Mouse (Mus musculus) layer of hippocampus, postnatal 25 days (tissue): ENCODE measurements around the gene Slit3. TPM values are rescaled to one million over a fixed set of nuclear protein-coding genes. Genes with fewer than 3 reads are reported as not detected.

Experiments
- DNase-seq, 2 experiments: peaks; one replicate each; pipeline ENCODE4 v3.0.0; 2022; ENCODE audit warnings: mixed read lengths in 2 of 2, low spot score in 1 of 2; ENCODE audit errors: extremely low spot score in 1 of 2
- microRNA-seq, 2 experiments: library from miRNA; unstranded; fragments of <30 nt; microRNA quantifications; one replicate each; pipeline ENCODE4 v1.2.0; 2021
- total RNA-seq, 2 experiments: library from RNA; stranded (reverse); gene quantifications; 2 replicates each; pipeline ENCODE4 v1.2.3; 2021

Gene Slit3
- total RNA-seq, 2 experiments from 2014 or later = 86.6 to 115 TPM

DNA sequence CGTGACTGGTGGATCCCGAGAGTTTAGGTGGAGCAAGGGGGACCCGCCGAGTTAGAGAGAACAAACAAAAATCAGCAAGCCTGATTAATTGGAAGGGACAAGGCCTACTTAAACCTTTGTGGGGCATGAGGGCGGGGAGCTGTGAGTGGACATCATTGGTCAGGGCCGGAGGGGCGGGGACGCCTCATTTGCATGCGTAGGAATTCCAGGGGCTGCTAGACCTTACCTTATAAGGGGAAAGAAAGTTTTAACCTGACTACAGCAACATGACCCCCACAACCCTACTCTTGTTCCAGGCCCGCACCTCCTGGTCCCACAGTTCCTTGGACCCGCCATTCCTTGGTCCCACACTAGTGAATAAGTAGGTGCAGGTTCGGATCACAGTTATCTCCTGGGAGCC is 586.4 kb downstream of the Slit3 start:
- no peak for DNase-seq

DNA sequence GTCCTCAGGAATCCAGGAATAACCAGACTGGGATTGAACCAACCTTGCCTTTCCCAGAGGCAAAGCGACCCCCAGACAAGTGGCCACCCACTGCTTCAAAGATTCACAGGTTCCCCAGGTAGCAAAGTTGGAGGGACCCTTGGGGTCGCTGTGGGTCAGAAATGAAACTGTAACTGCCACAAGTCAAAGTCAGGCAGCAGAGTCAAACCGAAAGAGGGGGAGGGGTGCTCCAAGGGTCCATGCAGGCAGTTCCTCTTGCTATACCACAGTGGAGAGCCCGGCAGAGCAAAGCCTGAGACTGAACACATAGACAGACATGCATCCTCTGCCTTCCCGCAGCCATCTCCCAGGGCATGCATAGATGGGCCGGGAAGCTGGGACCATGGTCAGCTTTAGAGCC is 590.3 kb downstream of the Slit3 start:
- no peak for DNase-seq

DNA sequence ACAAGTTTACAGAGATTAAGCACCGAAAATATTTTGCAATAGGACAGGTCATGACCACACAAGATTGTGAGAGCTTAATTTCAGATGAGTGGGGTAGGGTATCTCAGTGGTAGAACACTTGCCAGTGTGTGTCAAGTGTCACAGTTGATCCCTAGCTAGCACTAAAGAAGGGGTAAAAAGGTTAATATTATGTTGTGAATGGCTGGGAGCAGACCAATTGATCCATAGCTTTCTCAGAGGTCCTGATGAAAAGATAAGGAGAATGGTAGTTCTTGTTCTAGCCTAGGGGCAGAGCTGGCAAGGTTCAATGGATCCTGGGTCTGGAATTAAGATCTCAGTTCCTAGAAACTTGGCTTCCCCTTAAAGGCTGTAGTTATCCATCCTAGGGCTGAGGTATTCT is 597.9 kb downstream of the Slit3 start:
- DNase-seq = no peak

DNA sequence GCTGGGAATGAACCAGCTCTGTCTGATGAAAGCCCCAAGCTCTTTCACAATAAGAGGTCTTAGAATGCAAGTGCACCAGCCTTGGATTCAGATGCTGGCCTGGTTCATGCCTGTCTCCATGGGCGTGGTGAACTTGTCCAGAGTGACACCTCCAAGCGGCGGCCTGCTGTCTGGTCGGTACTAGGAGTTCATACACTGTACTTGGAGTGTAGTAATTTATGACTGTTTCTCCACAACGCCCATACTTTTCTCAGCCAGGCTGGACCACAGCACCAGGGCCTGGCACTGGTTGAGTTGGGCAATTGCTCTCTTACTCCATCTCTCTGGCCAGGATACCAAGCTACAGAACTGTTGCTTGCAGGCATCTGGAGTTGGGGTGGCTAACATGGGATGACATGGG is 602.9 kb downstream of the Slit3 start:
- no peak for DNase-seq

DNA sequence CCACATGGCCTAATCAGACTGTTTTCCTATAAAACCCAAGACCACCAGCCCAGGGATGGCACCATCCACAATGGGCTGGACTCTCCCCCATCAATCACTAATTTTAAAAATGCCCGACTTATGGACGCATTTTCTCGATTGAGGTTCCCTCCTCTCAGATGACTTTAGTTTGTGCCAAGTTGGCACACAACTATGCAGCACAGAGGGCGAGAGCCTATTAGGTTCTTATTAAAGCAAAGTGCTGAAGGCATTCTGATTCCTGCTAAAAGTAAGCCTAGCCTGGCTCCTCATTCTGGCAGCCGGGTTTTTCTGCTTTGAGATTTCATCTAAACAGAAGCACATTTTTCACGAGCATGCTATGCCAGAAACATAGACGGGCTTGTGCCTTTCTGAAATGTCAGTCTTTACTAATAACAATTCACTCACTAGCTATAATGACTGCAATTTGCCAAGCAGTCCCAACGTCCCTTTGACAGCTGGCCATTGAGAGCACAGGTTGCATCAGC is 605.4 kb downstream of the Slit3 start:
- no peak for DNase-seq

DNA sequence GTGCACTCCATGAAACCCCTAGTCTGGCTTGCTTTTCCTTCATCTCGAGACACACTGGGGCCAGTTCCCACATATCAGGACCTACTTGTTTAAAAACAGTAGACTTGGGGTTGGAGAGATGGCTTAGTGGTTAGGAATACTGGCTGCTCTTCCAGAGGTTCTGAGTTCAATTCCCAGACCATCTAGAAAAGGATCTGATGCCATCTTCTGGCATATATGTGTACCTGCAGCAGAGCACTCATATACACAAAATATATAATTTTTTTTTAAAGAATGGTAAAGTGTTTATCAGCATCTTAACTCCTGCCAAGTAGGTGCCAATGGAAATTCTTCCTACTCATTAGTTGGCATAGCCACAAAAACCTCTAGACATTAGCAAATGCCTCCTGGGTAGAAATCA is 607.2 kb downstream of the Slit3 start:
- DNase-seq = no peak

DNA sequence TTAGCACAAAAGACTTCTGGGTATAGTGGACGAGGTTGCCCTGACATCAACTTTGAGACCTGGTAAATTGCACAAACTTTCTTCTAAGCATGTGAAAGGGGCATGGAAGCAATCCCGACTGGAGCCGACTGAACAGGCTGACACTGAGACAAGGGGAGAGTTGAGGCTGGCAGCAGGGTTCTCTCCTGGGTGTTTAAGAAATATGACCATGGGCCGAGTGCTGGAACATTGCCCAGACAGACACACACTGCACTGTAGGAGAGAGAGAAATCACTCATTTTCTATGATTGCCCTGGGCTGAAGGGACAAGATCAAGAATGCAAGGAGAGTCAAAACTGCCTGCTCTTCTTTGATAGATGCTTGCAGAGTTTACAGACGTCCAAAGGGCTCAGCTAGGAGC is 608.2 kb downstream of the Slit3 start:
- no peak for DNase-seq

DNA sequence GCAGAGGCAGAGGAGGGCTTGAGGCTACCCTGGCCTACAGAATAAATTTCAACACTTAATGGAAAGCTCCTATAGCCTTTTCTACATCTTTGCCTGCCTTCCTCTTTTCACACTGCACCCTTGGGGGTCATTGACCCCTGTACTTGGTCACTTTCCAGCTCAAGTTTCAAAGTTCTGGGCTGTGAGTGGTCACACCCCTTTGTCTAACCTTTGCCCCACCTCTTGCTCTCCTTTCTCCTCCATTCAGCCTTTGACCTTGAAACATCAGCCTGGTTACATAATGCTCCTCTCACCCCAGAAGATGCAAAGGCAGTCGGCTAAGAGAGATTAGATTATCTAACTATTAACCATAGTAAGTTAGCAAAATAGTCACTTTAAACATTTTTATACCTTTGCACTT is 611.3 kb downstream of the Slit3 start:
- no peak for DNase-seq

DNA sequence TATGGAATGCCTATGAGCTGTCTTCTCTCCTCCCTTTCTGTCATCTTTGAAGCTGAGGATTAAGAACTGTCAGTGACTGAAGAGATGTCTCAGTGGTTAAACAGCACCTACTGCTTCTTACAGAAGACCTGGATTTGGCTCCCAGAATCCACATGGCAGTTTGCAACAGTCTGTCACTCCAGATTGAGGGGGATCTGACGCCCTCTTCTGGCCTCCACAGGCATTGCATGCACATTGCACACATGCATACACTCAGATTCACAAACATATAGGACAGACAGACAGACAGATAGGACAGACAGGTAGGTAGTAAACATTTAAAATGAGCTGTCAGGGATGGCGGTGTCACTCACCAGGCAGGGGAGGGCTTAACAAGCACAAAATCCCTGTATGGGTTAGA is 615.8 kb downstream of the Slit3 start:
- no peak for DNase-seq

DNA sequence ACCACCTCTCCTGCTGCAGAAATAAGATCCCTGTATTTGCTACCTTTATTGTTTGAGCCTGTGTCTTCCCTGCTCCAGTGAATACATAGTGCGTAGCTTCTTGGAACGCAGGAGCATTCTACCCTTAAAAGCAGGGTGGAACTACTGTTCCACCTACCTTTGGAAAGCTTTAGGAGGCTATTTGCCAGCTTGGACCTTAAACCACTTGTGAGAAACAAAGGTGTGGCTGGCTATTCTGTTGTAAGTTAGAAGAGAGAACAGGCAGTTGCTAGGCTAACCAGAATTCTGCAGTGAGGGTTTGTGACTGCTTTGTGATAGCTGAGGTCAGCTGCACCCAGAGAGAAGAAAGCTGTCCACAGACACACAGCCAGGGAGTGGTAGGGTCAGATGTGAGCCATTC is 616.2 kb downstream of the Slit3 start:
- DNase-seq = no peak

DNA sequence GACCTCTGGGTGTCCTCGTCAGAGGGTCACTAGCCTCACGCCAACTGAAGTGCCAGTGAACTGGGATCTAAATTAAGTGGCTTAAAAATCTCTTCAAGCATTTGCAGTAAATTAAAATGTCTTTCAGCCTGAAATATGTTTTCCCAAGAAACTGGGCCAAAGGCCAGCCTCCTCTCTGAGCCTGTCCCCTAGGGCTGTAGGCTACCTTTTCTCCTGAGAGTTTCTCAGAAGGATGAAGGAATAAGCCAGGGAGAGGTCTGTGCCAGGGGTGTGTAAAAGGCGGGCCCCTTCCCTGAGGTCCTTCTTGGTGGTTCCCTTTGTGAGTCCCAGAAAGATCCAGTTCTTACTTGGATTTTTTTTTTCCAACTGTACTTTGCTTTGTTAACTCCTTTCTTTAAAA is 617.1 kb downstream of the Slit3 start:
- no peak for DNase-seq

DNA sequence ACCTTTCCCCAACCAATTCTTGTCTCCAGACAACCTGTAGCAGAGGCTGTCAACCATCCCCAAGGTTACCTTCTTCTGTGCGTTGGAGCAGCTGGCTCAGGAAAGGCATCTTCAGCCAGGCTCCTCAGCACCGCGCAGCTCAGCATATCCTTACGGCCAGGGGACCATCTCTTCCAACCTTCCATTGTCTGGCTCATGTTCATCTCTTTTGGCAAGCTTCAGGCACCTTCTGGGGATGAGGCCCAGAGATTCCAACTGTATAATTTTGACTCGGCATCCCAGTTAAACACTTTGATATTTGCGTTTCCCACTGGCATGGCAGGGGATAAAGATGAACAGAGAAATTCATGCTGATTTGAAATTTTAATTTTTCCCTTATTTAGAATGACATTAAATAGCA is 622.6 kb downstream of the Slit3 start:
- no peak for DNase-seq

DNA sequence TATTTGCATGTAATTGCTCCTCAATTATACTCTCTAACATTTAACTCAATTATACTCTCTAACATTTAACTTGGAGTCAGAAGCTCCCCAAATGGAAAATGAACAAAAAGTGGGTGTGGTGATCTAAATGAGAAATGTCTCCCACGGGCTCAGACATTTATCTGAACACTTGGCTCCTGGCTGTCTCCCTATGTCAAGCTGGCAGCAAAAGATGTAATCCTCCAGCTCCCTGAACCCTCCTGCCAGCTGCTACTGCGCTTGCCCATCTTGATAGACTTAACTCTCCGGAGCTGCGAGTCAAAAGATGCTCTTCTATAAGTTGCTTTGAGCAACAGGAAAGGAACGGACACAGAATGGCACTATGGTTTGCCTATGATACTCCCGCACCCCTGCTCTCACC is 623.5 kb downstream of the Slit3 start:
- DNase-seq = no peak

DNA sequence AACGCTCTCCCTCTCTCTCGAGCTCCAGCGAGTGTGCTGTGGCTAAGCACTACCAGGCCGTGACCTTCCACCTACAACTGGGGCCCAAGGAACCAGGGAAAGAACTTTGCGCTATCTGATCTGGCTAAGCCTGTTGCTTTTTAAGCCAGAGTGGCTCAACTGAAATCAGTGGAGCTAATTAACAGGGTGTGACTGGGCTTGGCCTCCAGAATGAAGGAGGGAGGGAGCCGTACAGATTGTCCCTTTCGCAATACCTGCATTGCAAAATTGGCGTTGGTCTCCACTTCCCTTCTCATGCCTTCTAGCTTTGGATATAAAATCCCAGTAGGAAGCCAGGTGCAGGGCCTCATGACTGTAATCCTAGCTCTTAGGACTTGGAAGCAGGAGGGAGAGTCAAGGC is 629.6 kb downstream of the Slit3 start:
- DNase-seq = no peak

DNA sequence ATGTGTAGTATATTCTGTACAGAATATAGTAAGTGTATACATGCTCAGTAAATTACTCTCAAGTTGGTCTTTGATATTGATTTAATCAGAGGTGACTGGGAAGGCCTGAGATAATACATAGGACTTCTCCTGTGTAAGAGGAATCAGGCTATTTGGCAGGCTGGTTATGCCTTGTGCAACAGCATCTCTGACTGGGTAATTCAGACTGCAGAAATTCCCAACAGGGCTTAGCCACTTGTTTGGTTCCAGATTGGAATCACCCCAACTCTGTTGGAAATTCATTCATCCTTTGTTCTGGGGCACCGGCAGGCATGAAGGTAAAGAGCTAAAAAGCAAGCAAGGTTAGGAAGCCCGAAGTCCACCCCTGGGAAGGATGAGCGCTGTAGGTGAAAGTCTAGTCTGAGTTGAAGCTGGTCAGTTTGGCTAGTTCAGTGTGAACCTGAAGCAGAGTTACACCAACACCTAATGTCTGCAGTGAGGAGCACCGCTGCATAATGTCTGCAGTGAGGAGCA is 633.9 kb downstream of the Slit3 start:
- DNase-seq = no peak

DNA sequence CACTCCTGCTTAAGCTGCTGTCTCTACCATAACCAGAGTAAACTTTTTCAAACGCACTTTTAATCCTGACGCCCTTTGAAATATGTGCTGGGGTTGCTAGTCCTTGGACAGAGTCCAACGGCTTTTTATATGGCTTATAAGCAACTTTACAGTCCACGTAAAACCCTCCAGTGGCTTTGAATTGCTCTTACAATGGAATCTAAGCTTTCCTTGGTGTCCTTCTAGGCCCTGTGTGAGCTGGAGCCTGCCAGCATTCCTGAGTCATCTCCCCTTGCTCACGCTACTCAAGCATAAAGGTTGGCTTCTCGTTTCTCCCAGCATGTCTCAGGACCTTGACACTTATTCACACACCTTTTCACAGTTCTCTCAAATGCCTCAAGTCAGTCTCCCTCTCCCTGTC is 634.5 kb downstream of the Slit3 start:
- DNase-seq = no peak

DNA sequence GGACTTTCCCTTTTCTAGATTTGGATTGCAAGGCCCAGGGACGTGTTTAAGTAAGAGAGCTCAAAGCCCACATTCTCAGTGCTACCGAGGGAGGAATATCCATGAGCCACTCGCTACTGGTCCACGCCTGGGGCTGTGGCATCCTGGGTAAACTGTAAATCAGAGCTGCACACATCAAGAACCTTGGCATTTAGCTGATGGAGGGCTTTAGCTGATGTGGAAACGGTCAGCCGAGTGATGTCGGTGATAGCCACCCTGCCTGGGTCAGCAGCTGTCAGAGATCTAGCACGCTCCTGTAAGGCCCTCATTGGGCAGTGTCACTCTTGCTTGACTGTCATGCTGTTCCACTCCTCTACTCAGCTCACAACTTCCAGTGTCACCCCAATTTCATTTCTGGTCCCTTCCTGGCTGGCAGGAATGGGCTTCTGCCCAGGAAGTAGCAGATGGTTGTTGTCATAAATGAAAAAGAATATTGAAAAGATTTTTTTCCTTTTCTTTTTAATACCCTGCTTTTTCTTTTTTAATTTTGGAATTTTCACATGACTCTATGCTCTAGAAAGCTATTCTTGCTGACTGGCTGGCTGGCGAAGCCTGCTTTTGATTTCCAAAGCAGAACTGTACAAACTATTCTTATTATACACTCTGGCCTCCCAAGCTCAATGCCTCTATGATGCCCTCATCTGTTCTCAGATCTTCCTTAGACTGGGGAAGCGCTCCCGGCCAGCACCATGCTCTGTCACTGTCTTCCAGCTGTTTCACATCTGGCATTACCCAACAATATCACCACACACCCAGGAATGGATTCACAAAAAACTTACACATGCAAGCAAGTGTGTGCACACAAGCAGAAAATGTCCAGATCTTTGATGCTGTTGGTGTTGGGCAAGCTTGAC is 635.6 kb downstream of the Slit3 start:
- no peak for DNase-seq

Small RNAs within 50 kb of the gene (microRNA-seq; reads per million reads assigned to microRNA genes)
- 183 to 225 reads per million in 2 experiments for gene Mir218-2
